Mouse (Mus musculus): Measurements from ENCODE around the gene Mindy2.

Mindy2 gene

GRCm38 (mm10) chr9:70657013-70657967 is at the start of gene Mindy2:
TSS of gene Mindy2 (minus strand) at chr9:70657174.
- CTCF ChIA-PET = interaction anchor here (0.6 kb wide), 1 partner anchor 376 kb away, joined by 3 read pairs; no protein-coding TSS in a partner anchor

- CTCF ChIA-PET = no interaction called here
These were observed 49.5 kb upstream of the Mindy2 start for GRCm38 (mm10) chr9:70706444-70706843.

- CTCF ChIA-PET = no interaction called here
These were observed 46.7 kb upstream of the Mindy2 start for GRCm38 (mm10) chr9:70703597-70704203.

- CTCF ChIA-PET = interaction anchor here (0.6 kb wide), 1 partner anchor 168 kb away, joined by 4 read pairs; no protein-coding TSS in a partner anchor
These were observed 41.1 kb upstream of the Mindy2 start for GRCm38 (mm10) chr9:70698090-70698489.

- CTCF ChIA-PET = no interaction called here
These were observed 38.7 kb upstream of the Mindy2 start for GRCm38 (mm10) chr9:70695723-70696122.

- CTCF ChIA-PET = no interaction called here
These were observed 35.1 kb upstream of the Mindy2 start for GRCm38 (mm10) chr9:70691772-70692693.

GRCm38 (mm10) chr9:70690579-70690978 is 33.6 kb upstream of the Mindy2 start:
- CTCF ChIA-PET = no interaction called here

GRCm38 (mm10) chr9:70689926-70690325 is 33.0 kb upstream of the Mindy2 start:
- CTCF ChIA-PET = no interaction called here

GRCm38 (mm10) chr9:70688301-70688968 is 31.5 kb upstream of the Mindy2 start:
- CTCF ChIA-PET = no interaction called here

GRCm38 (mm10) chr9:70682202-70682601 is 25.2 kb upstream of the Mindy2 start:
- CTCF ChIA-PET = no interaction called here

- CTCF ChIA-PET = no interaction called here
These were observed 22.4 kb upstream of the Mindy2 start for GRCm38 (mm10) chr9:70679132-70680091.

- CTCF ChIA-PET = no interaction called here
These were observed 21.7 kb upstream of the Mindy2 start, which contains the start of gene Adam10 for GRCm38 (mm10) chr9:70678682-70679131. TSS of gene Adam10 (plus strand) at chr9:70678997.

GRCm38 (mm10) chr9:70675961-70676360 is 19.0 kb upstream of the Mindy2 start:
- CTCF ChIA-PET = no interaction called here

GRCm38 (mm10) chr9:70675117-70675516 is 18.1 kb upstream of the Mindy2 start:
- CTCF ChIA-PET = no interaction called here

- CTCF ChIA-PET = no interaction called here
These were observed 16.7 kb upstream of the Mindy2 start for GRCm38 (mm10) chr9:70673656-70674055.

GRCm38 (mm10) chr9:70671772-70672579 is 15.0 kb upstream of the Mindy2 start:
- CTCF ChIA-PET = interaction anchor here (0.6 kb wide), 1 partner anchor 260 kb away, joined by 22 read pairs; no protein-coding TSS in a partner anchor

GRCm38 (mm10) chr9:70671278-70671677 is 14.3 kb upstream of the Mindy2 start:
- CTCF ChIA-PET = no interaction called here

GRCm38 (mm10) chr9:70670381-70670780 is 13.4 kb upstream of the Mindy2 start:
- CTCF ChIA-PET = no interaction called here

- CTCF ChIA-PET = interaction anchor here (0.6 to 1.6 kb wide), 3 partner anchors 144 to 292 kb away, joined by 3 to 5 read pairs (median 4); no protein-coding TSS in a partner anchor
These were observed 12.2 kb upstream of the Mindy2 start for GRCm38 (mm10) chr9:70669197-70669596.
